Mouse (Mus musculus) bone marrow macrophage, adult 2 months (primary cell): Measurements from ENCODE around the gene Sfxn3. TPM values are rescaled to one million over a fixed set of nuclear protein-coding genes. Genes with fewer than 3 reads are reported as not detected.

ENCODE experiments used
- H3K27ac ChIP-seq: 2 replicates; pipeline ENCODE4 v1.5.1; 2012; ENCODE audit warnings: low read depth, low read length; ENCODE audit not compliant: insufficient read depth
- H3K4me1 ChIP-seq: 2 replicates; pipeline ENCODE4 v1.6.1; 2012; ENCODE audit warnings: low read length; ENCODE audit not compliant: control insufficient read depth, insufficient read depth
- H3K4me3 ChIP-seq: 2 replicates; pipeline ENCODE4 v1.5.1; 2012; ENCODE audit warnings: mild to moderate bottlenecking, low read length, moderate library complexity; ENCODE audit not compliant: insufficient read depth
- CTCF ChIP-seq: IDR thresholded peaks from 2 replicates; pipeline ENCODE4 v1.5.1; 2012; ENCODE audit warnings: low read depth, mild to moderate bottlenecking, low read length, moderate library complexity
- POLR2A ChIP-seq: IDR thresholded peaks from 2 replicates; pipeline ENCODE4 v1.6.1; 2012; ENCODE audit warnings: mild to moderate bottlenecking, low read depth, low read length, borderline replicate concordance
- polyA plus RNA-seq: library from polyadenylated mRNA; stranded (reverse); fragments of >200 nt; gene quantifications from 2 replicates; pipeline ENCODE4 v1.2.4, GENCODE M21; 2012; ENCODE audit not compliant: missing spikeins, insufficient read depth, insufficient read length

Sfxn3 gene
- polyA plus RNA-seq, 1 experiment: 45.1 TPM

DNA sequence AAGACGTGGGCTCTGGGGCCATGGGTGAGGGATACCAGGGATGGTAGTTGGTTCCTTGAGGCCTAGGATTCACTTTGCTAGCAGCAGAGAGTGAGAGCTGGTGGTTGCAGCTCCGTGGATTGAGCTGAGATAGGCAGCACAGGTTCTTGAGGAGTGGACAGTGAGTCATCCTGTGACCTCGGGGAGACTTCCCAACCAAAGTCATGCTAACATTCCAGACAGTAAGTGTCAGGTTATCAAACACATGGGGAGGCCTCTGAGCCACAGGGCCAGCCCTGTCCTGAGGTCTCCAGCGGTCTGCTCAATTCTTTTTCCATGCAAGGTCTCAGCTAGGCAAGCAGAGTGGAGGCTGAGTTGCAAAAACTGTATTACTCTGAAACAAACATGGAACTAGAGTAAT is 36.7 kb upstream of the Sfxn3 start:
- no peak overlapping the region for H3K4me3 ChIP-seq
- no peak overlapping the region for H3K27ac ChIP-seq
- peaks cover 18% of the 10 kb centered on the region for H3K4me1 ChIP-seq
- no peak for TF ChIP-seq CTCF
- no peak for TF ChIP-seq POLR2A

DNA sequence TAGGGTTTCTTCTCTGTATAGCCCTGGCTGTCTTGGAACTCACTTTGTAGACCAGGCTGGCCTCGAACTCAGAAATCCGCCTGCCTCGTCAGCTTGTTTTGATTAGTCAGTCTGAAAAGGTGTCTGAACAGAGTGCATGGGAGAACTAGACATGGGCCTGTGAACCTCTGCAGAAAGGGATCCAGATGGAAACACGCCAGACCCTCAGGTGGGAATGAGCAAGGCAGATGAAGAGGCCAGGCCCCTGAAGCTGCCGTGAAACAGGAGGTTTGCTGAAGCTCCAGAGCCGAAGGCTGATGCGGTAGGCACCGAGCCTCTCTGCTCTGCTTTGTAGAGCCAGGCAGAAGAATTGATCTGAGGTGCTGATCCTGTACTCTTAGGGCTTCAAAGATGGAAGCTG is 35.1 kb upstream of the Sfxn3 start:
- H3K4me3 ChIP-seq: no peak overlapping the region
- H3K27ac ChIP-seq: no peak overlapping the region
- TF ChIP-seq CTCF: no peak
- TF ChIP-seq POLR2A: no peak
- peaks cover 18% of the 10 kb centered on the region for H3K4me1 ChIP-seq

DNA sequence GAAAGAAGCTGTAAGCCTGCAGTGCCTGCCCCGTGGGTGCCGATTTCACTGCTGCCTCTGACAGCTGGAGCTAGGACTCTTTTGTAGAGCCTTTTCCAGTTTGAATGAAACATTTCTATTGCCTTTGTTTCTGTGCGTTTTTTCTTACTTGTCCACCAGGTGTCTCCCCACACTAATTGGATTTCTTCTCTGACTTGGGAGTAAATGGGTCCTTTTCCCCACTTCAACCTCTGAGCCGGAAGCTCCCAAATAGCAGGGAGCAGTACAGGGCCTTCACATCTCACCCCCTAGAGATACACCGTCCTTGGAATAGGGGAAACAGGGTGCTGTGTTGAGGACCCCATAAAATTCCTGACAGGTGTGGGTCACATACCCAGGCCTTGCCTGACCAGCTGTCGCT is 34.7 kb upstream of the Sfxn3 start:
- TF ChIP-seq CTCF (peak; percentile 11; the same call in 1 of the 2 replicates), POLR2A (no peak)
- Histone ChIP-seq H3K4me1 (peaks cover 14% of the 10 kb centered on the region), H3K4me3 (no peak overlapping the region), H3K27ac (no peak overlapping the region)

DNA sequence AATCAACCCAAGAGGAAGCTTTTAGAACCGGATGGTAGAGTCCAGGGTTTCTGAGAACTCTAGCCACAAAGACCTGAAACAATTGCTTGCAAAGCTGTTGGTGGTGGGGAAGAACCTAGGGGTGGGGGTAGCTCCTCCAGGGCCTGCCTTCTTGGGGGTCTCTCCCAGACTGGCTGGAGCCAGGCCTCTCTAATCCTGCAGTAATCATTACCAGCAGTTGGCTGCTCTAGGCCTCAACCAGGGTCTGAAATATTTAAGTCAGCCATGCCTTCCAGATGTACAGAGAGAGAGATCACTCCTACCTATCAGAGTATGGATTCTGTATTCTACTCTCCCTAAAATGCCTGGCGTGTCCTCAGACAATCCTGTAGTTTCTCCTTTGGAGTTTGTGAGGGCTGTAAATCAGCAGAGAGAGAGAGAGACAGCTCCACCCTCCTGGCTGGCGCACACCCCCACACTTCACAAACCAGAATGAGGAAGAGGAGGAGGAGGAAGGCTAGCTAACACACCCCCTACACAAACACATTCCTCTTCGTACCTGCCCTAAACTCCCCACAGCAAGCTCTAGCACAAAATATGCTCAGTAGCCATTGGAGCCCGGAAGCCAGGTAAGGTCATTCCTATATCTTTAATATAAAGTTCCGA is 33.6 kb upstream of the Sfxn3 start:
- H3K27ac ChIP-seq: no peak overlapping the region
- no peak for TF ChIP-seq POLR2A
- no peak for TF ChIP-seq CTCF
- peaks cover 12% of the 10 kb centered on the region for H3K4me1 ChIP-seq
- H3K4me3 ChIP-seq: no peak overlapping the region

DNA sequence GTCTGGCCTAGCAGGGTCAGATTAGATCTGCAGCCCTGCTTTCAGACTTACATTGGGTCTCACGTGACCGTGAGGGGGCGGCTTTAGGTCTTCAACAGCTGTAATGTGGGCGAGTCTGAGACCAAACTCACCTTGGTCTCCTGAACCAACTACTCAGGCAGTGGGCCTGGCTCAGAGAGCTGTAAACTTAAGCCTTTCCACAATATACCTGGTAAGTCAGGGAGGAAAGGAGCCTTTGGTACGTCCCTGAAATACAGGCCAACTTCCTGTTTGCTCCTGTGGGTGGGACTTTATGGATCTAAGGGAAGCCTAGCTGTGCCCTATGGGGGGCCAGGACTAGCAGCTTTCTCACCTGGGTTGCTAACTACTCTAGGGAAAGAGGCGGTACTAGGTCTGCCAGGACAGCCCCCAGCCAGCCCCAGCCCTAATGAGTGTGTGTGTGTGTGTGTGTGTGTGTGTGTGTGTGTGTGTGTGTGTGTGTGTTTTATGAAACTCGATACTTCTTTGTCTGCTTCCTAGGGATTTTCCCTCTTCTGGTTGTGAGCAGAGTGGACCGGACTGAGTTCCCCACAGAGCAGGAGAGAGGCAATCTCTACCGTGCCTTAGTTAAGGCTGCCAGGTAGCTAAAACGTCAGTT is 32.9 kb upstream of the Sfxn3 start, which contains the start of gene Lzts2:
Gene Lzts2 (plus strand): TSS at position 80 of the 637 bp plus-strand sequence.
- peaks cover 12% of the 10 kb centered on the region for H3K4me1 ChIP-seq
- H3K4me3 ChIP-seq: peak within 1 kb of the TSS; percentile 66
- H3K27ac ChIP-seq: no peak within 1 kb of the TSS
- TF ChIP-seq CTCF: no peak

DNA sequence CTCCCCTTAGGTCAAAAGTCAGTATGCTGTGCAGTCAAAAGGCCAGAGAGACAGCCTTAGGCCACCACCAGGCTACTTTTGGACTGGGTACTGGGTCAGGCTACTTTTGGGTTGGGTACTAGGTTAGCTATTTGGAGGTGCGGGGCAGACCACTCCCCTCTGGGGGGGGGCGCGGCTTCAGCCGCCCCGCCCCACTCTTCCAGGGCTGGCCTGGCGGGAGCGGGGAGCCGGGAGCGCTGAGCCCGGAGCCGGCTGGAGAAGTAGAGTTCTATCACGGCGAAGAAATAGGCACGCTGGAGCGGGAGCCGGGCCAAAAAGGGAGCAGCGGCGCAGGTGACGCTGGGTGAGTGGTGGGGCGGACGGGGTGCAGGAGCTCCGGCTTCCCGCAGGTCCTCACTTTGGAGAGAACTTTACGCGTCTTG is 32.3 kb upstream of the Sfxn3 start:
- Histone ChIP-seq H3K4me3 (peak overlapping the region; percentile 66), H3K27ac (no peak overlapping the region), H3K4me1 (peaks cover 12% of the 10 kb centered on the region)
- TF ChIP-seq CTCF: no peak
- TF ChIP-seq POLR2A: no peak

DNA sequence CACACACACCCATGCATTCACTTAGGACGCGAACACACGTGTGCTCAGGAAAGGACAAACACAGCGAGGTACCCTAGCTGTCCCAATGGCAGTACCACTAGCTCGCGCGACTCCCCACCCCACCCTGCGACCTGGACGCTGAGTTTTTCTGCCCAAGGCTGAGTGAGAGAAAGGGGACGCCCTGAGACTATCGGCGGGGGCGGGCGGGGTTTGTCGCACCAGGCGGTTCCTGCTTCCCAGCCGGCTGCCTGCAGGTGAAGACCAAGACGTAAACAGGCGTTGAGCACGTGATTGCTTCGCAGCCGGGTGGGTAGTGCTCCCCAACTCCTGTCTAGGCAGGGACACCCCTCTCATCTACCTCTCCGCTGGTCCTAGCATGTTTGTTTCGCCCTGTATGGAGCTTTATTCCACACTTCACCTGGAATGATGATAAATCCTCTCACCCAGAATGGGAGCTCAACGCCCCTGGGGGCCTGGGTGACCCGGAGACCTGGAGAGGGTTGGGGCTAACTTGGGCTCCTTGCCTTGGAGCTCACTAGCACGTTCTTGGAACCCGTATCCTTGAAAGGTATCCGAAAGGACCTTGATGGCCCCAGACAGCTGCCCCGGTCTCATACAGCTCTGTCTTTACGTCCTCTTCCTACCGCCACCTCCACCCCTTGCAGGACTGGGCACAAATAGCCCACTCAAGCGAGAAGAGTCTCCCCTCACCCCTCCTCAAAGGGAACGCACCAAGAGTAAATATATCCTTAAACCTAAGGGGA is 31.6 kb upstream of the Sfxn3 start:
- no peak for TF ChIP-seq CTCF
- TF ChIP-seq POLR2A: no peak
- Histone ChIP-seq H3K4me3 (peak overlapping the region; percentile 66), H3K27ac (no peak overlapping the region), H3K4me1 (peaks cover 12% of the 10 kb centered on the region)

DNA sequence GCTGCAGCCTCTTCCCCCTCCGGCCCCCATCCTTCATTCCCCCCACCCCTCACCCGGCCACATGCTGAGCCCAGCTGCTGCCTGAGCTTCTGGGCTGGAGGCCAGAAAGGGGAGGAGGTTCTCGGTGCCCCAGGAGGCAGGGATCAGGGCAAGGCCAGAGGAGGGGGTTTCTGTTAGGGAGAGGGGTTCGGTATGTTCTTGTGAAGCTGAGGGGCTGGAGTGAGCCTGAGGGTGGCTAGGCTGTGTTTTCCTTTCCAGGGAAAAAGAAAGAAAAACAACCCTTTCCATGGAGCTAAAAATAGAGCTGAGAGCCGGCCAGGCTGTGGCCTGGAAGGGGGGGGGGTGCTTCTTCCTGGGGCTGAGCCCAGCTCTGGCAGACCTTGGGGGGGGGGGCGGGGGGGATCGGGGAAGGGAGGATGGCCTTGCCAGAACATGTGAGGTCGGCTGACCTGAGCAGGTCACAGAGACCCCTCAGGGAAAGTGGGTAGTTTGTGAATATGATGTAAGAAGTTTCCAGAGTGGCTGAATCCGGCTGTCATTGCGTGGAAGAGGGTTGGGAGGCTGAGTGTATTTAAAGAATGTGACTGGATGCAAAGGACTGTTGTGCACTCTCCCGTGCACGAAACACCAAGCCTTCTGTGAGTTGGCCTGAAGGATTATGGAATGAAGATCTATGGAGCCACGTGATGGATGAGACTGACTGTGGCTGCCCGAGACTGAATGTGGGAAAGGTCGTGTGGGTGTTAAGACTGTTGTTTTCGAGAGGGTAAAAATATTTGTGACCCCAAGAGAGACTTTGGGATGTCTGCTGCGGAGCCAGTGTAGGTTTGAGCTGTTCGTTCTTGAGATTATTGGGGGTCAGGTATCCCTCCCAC is 30.7 kb upstream of the Sfxn3 start:
- Histone ChIP-seq H3K4me3 (peak overlapping the region; percentile 71), H3K4me1 (peaks cover 12% of the 10 kb centered on the region), H3K27ac (peak overlapping the region; percentile 65)
- TF ChIP-seq CTCF: no peak
- TF ChIP-seq POLR2A: no peak

DNA sequence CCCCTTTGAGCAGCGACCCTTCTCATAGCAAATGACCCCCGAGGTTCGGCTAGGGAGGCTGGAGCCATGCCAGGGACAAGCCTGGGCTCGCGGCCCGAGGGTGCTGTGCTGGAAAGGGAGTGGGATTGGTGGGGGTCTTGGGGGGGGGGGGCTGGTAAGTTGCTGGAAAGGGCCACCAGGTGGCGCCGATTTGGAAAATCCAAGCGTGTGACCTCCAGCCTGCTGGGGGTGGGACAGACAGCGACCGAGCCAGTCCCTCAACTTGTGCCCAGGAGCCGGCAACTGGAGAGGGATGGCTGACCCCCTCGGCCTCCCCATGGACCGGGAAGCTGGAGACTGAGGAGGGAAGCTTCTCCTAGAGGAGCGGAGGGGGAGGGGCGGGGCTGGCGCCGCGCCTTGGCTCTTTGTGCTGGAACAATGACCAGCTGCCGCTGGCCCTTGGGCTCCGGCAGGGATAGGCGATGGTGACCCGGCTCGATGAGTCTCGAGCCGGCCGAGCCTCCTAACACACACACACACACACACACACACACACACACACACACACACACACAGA is 30.0 kb upstream of the Sfxn3 start:
- Histone ChIP-seq H3K4me3 (peak overlapping the region; percentile 71), H3K27ac (peak overlapping the region; percentile 65), H3K4me1 (peaks cover 12% of the 10 kb centered on the region)
- TF ChIP-seq CTCF (peak; percentile 83), POLR2A (no peak)
